Mouse (Mus musculus): ENCODE data around the gene Mthfs.

The Mthfs gene

DNA sequence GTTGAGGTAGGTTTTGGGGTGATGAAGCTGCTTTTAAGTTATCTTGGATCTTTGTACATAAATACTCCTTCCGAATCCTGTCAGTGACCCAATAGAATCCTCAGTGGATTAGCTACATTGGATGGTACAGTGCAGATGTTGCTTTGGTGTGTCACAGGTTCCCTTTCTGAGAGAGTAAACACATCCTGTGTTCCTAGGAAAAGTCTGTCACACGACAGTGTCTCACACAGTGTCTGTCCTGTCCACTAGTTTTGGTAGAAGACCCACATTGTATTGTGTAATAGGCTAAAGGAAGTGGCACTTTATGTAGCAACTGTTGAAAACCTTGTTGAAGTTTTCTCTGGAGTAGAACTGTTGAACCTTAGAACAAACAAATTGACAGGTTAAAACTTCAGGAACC lies 42.9 kb downstream of the Mthfs start:
- DNase-seq (ENCODE audit: low spot score) = no peak

DNA sequence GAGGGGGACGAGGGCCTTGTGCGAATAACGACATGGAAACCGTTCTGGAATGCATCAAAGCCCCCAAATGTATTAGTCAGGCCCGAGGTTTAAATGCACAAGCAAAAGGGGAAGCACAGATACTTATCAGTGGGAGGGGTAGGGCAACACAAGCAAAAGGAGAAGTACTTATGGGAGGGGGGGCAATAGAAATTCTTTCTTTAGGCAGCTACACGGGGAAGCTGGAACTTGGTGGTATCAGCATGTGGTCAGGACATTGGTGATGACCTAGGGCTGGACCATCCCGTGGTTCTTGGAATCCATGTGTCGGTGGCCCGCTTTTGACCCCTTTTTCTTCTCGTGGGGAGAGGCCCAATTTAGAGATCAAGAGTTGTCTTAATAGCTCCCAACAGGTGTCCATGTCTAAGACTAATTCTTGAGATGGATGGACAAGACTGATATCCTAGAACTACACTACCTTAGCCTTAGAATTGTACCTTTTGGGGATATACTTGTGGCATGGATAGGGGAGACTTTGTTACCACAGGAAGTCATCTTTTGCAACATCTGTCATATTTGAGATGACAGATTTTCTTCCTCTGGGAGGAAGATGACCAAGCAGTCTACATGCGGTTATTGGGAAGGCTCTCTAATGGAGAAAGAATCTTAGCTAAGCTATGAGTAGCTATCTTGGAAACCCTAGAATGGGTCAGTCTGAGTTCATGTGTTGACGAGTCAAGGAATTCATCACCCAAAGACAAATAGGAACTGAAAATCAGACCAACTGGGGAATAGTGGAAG lies 46.3 kb downstream of the Mthfs start:
- DNase-seq (ENCODE audit: low spot score) = no peak

DNA sequence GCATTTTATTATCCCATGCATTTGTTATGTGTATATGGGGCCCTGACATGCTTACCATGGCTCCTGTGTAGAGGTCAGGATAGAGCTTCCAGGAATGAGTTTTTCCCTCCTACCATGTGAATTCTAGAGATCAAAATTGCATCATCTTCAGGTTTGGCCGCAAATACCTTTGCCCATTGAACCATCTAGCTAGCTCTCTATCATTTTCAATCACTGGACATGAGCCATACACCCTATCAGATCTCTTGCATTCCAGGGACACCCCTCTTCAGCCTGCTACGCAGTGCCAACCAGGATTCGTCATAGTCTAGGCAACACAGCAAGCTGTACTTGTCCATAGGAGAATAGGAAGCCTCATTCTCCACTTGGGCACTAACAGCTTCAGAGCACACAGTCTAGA lies 53.5 kb downstream of the Mthfs start:
- DNase-seq (ENCODE audit: low spot score) = no peak

DNA sequence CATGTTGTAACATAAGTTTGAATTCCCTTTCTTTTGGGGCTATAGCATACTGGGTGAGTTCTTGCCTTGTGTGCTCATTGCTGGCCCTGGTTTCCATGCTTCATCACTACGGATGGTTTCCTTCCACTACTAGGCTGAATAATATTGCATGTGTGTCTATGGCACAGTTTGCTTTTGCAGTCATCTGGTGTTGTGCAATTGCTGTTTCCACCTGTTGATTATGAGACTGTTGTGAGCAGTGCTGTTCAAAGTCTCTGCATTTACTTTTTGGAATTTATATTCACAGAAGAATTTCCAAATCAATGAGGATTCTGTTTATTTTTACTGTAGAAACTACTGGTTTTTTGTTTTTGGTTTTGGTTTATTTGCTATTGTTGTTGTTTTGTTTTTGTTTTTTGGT lies 54.1 kb downstream of the Mthfs start:
- DNase-seq (ENCODE audit: low spot score) = no peak

DNA sequence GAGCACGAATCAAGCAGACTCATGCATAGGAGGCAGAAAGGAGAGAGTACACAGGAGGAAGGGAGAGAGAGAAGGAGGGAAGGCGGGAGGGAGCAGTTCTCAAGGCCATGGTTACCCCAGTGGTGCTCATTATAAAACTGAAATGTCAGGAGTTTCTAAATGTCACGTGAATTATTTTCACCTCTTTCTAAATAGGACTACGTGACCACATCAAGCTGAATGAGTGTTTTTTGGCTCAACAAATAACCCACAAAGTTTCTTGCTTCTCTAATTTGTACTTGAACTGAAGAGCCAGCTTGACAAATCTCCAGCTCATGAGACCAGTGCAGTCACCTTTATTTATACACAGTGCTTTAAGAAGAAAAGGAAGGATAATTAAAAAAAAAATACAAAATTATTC lies 56.6 kb downstream of the Mthfs start:
- DNase-seq (ENCODE audit: low spot score) = no peak

DNA sequence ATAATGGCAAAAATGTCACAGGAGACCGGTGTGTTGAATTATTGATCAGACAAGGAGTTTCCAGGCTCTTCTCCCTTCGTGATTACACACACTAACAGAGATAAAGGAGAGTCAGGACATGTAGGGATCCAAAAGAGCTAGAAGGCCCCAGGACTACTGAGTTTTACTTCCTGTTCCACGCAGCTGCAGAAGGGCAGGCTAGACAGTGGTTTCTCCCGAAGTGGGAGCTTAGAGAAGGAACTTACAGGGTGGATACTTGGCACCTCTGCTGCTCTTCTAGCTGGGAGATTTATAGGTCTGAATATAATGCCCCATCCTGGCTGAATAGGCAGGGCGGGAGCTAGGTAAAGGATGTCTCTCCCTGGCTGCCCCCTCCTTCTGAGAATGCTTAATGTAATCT lies 57.1 kb downstream of the Mthfs start:
- DNase-seq (ENCODE audit: low spot score) = no peak

DNA sequence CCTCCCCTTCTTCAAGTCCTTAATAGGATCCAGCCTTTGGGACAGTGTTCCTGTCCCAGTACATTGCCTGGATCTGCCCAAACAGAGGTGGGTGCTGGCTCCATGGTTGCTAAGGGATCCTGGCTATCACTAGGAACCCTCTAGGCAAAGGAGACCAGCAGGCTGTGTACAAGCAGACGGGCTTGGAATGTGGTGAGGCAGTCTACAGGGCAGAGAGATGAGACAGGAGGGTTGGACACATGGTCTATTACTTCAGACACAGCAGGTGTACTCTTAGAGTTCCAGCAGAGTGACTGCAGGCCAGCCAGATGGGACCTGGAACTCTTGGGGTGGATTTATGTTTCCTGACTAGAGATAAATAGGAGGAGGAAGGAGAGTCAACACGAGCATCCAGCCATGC lies 59.9 kb downstream of the Mthfs start:
- DNase-seq (ENCODE audit: low spot score) = no peak

- no peak for DNase-seq (ENCODE audit: low spot score)
Measured at GRCm38 (mm10) chr9:89273766-89274165, 63.3 kb downstream of the Mthfs start.

DNA sequence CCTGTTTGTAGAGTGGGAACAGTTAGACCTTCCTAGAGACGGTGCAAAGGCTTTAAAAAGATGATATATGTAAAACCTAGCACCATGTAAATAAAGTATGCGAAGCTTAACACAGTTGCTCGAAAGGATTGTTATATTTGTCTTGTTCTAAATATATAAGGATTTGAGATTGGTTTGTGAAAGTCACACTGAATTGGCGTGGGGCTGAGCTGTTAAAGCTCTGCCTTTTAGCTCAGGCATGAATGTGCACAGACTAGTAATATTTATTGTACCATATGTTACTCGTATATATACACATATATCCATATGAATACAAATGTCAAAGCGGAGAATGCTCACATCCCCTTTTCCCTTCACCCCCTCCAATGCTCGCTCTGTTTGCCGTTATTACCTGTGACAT lies 67.7 kb downstream of the Mthfs start:
- DNase-seq (ENCODE audit: low spot score) = no peak

- DNase-seq (ENCODE audit: low spot score) = no peak
Measured at GRCm38 (mm10) chr9:89282374-89283068, 72.0 kb downstream of the Mthfs start.

DNA sequence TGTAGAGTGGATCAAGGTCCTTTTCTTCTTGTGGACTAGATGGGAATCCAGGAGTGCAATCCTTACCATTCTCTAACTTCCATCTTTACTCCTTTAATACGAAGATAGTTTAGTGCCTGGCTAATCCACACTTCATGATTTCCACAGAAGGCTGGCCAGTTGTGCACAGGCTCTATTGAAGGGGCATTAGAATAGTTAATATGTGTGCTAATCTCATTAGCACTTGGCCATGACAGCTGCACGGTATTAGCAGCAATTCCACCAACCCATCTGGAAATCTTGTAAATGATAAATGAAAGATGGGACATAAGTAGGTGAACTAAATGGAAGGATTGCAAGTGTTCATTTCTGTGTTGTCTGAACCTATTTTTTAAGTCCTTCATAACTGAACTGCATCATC lies 77.6 kb downstream of the Mthfs start:
- DNase-seq (ENCODE audit: low spot score) = no peak

DNA sequence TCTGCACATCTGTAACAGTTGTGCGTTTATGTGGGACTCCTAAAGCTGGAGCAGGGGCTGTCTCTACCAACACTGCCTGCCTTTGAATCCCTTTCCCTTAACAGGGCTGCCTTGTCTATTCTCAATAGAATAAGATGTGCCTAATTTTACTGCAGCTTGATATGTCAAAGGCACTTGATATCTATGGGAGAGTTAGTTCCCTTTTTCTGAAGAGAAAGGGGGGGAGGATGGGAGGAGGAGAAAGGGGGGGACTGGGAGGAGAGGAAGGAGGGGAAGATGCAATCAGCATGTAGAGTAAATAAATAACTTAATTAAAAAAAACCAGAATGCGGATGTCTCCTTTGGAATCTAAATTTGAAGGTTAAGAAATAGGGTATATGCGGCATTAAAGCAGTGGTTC lies 82.9 kb downstream of the Mthfs start:
- DNase-seq (ENCODE audit: low spot score) = no peak

- no peak for DNase-seq (ENCODE audit: low spot score)
Measured at GRCm38 (mm10) chr9:89294121-89294520, 83.6 kb downstream of the Mthfs start.

GRCm38 (mm10) chr9:89305637-89306036 lies 95.2 kb downstream of the Mthfs start:
- no peak for DNase-seq (ENCODE audit: low spot score)

GRCm38 (mm10) chr9:89308357-89309194 lies 98.1 kb downstream of the Mthfs start:
- DNase-seq (ENCODE audit: low spot score) = no peak

DNA sequence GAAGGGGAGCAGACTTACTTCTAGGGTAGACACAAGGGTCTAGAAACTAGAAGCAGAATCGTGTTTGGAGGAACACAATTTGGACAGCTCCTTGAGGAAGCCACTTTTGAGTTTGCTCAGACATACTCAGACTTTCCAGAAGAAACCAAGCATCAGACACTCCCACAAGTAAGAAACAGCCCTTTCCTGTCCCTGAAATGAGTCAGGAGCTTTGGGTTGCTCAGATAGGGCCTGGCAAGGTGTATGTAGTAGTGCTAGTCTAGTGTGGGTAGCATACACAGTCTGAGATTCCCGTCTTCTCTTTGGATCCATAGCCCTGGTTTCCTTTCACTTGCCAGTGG lies 98.7 kb downstream of the Mthfs start:
- DNase-seq (ENCODE audit: low spot score) = no peak

DNA sequence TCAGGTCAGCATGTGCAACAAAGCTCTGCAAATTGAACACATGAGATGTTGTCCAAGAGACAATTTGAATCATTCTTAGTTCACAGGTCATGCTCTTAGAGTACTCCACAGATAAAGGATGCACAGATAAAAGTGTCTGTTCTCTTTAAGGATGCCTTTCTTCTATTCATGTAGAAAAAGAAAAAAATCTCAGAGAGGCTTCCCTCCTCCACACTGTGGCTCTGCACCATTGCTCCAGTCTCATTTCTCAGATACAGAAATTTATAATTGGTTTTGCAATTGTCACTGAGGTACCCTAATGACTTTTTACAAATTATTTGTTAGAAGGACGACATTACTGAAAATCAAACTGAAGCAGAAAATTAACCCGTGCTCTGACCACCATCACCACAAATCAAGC lies 101.2 kb downstream of the Mthfs start:
- no peak for DNase-seq (ENCODE audit: low spot score)

GRCm38 (mm10) chr9:89373731-89374130 lies 163.3 kb downstream of the Mthfs start:
- DNase-seq (ENCODE audit: low spot score) = no peak

DNA sequence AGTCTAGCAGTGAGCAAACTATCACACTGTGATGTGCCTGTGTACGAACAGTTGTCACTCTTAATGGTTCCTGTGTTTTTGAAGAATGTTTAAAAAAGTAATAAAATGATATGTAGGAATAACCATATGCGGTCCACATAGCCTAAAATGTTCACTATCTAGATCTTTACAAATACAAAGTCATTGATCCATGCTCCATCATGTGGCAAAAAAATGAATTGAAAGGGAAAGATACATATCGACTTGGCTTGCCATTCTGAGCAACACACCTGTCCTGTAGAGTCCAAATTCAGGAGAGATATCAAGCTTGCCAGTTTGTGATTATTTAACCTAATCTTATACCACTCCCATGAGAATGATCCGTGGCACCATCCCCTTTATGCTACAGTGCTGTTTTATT lies 164.2 kb downstream of the Mthfs start:
- DNase-seq (ENCODE audit: low spot score) = no peak

DNA sequence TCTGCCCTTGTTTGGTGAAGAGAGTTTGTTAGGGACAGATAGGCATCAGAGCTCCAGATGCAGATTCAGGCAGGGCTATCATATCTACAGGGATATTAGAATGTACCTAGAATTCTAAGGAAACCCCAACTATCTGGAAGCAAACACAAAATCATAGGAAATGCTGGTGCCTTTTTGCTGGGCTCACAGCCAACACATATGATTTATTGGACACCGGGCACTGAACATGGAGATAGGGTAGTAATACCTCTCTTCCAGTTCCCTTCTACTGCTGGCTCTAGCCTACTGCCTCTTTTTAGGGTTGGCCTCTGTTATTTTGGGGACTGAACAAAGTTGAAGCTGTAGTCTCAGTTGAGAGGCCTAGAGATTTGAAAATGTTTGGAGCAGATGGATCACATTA lies 192.6 kb downstream of the Mthfs start:
- DNase-seq (ENCODE audit: low spot score) = no peak

Measured in T-cell, adult 2 months (primary cell).